Mouse (Mus musculus) natural killer cell, adult 2 months (primary cell): ENCODE measurements around the gene Gnptg.
"Not testable (repeated sequence)": the region's sequence is repeated elsewhere in the genome, so short reads cannot be mapped to it uniquely, and the experiment has no call there.

Source experiments
- DNase-seq, 2 experiments: peaks; one replicate each; pipeline ENCODE4 v3.0.0; 2022; ENCODE audit warnings: low spot score in 2 of 2

Gene Gnptg

GRCm38 (mm10) chr17:25243131-25243780 lies 3.3 kb upstream of the Gnptg start:
- no peak for DNase-seq

DNA sequence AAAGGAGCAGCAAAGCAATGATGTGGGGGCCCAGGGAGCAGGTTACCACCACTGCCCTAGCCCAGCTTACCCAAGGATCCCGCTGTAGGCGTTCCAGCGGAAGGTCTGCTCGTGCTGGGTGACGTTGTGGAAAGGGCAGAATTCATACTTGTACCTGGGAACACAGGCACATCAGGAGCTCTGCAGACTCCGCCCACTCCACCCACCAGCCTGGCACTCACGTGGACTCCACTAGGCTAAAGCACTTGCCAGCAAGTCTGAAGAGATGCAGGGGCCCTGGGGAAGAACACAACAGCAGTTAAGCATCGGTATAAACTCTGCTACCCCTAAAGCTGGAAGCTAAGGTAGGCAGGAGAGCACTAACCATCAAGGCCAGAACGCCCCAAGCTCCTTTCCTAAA lies 4.3 kb downstream of the Gnptg start:
- no peak for DNase-seq

DNA sequence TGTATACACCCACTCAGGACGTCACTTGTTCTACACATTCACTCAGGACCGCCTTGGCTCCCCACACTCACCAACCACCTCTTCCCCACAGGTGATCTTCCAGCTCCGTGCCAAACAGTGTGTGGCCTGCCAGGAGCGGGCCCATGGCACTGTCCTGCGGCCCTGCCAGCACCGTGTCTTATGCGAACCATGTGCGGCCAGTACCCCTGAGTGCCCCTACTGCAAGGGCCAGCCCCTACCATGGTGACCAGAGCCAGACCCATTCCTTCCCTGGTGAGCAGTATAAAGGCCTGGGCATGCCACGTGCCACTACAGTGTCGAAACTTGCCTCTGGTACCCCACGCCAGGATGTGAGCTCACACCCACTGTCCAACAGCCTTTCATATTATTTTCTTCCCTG lies 8.3 kb downstream of the Gnptg start:
- not testable (repeated sequence) for DNase-seq

- DNase-seq = no peak
Measured at GRCm38 (mm10) chr17:25230700-25231099, 9.2 kb downstream of the Gnptg start.

DNA sequence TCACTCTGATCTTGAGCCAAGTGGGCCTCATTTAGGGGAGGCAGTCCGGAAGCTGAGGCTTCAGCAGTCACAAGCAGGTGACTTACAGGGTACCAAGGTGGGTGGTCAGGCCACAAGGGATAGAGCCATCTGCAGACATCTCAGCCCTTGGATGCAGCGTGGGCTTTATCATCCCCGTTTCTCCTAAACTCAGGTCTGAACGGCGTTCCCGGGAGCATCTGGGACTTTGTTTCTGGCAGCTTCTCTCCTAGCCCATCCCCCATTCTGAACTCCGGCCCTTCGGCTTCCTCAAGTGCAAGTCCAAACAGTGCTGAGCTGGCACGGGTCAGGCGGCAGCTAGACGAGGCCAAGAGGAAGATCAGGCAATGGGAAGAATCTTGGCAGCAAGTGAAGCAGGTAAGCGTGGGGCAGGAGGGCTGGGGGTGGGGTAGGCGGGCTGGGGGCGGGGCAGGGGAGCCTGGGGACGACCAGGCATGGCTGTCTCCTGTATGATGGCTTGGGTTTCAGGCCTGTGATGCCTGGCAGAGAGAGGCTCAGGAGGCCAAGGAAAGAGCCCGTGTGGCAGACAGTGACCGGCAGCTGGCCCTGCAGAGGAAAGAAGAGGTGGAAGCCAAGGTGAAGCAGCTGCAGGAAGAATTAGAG lies 9.8 kb downstream of the Gnptg start:
- DNase-seq = not testable (repeated sequence)

- no peak for DNase-seq
Measured at GRCm38 (mm10) chr17:25227991-25228390, 11.9 kb downstream of the Gnptg start.

DNA sequence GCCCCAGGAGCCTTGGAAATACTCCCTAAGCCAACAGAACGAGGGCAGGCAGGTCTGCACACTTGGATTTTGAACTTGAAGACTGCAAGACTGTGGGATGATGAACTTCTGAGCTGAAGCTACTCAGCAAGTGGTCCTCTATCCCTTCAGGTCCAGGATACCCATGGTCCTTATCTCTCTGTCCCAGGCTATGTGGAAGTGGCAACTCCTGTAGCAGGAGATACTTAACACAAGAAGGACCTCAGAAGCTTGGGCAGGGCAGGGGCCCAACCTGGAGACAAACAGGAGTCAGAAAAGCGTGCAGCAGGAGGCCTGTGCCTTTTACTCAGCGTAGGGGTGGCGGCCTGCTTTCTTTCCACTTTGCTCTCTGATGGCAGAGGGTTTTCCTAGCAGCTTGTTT lies 14.3 kb downstream of the Gnptg start:
- DNase-seq = no peak

DNA sequence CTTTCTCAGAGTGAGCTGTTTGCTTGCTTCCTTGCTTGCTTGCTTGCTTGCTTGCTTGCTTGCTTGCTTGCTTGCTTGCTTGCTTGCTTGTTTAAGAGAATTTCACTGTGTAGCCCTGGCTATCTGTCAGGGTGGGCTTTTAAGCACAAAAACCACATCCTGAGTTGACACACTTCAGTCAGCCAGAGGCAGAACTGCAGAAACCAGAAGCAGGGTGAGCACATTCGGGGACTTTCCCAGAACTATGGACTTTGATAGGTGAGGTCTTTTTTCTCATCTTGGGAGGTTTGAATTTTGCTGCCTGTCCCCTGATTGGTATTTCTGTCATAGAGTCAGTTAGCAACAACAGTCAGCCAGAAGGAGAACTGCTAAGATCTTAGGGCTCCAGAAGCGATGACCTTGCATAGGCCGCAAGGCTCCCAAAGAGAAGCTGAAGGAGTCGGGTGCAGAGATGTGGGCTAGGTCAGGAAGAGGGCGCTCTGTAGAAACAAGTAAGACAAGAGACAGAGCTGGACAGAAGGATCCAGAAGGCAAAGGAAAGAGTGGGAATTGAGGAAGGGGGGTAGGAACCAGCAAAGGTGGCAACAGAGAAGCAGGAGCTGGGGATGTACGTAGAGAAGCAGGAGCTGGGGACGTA lies 15.2 kb downstream of the Gnptg start:
- peak; percentile 80 to 87 for DNase-seq

DNA sequence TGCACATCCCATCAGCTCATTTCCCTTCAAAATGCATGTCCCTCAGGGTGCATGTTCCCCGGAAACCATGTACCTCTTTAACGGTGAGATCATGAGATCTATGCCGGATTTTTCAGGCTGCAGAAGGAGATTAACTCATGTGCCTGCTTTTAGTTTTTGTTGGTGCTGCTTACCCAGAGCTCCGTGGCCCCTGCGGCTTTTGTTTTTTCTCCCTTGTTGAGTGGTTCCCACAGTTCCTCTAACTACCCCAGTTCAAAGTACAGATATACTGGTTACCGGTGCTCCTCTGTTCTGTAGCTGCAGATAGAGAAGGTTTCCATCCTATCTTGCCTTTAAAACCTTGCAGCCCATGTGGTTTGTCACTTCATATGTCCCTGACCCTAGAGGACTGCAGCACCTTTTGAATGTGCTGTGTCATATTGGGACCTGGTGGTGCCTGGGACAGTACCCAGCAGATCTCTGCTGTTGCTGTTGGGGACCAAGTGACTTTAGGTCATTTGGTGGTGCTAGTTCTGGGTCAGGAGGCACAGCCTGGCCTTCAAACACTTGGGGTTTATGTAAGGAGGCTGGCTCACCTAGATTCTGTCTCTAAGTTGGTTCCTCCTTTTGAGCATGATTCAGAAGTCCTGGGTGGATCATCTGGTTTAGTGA lies 16.8 kb downstream of the Gnptg start:
- peak in 1 of 2 experiments; percentile 32 for DNase-seq

GRCm38 (mm10) chr17:25222504-25222940 lies 17.4 kb downstream of the Gnptg start:
- peak; percentile 26 to 30 for DNase-seq

GRCm38 (mm10) chr17:25221821-25222503 lies 18.0 kb downstream of the Gnptg start:
- peak; percentile 73 to 78 for DNase-seq

DNA sequence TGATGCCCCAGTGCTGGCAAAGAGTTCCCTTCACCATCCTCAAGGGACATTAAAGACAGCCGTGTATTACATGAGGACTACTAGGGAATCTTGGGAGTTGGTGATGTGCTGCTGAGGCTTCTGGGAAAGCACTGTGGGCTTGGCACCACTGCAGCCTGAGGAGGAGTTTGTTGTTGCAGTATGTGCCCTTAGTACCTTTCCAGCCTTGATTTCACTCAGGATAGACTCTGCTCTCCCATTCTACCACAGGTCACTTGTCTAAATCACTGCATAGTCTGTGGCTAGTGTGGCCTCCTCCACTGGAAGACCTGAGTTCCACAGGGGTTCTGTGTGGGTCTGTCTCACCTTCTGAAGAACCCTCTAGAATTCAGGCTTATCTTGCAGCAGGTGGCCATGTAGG lies 19.2 kb downstream of the Gnptg start:
- DNase-seq = no peak

DNA sequence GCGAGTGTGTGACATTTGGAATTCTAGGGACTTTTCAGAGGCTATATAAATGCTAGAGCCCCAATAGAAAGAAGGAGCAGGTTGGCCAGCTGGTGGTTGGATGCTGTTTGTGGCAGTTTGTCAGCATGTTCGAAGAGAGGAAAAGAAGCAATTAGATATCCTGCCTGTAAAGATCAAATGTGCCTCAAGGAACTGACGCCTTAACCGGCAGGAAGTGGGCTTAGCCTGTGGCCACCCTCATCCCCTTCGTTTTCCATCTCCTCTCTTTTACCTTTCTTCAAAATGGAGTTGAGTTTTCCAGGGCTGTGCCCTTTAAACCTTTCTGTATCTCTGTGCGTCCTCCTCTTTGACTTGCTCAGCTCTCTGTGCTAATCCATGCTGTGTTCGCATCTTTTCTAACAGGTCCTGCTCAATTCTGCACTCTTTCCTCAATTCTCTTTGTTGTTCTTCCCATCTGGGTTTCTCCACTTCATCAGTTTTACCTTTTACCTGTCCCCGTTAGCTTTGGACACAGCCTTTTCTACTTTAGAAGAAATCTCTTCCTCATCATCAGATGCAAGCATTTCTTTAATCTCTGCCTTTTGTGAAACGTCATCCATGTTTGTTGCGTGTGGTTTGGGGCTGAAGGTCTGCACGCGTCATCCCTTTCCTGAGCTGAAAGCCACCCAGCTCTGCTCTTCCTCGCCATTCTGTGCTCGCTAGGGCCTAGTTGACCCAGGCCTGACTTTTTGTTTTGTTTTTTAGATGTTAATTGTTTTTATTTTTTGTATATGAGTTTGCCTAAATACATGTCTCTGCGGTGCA lies 20.2 kb downstream of the Gnptg start:
- no peak for DNase-seq

- no peak for DNase-seq
Measured at GRCm38 (mm10) chr17:25218967-25219366, 21.0 kb downstream of the Gnptg start.

DNA sequence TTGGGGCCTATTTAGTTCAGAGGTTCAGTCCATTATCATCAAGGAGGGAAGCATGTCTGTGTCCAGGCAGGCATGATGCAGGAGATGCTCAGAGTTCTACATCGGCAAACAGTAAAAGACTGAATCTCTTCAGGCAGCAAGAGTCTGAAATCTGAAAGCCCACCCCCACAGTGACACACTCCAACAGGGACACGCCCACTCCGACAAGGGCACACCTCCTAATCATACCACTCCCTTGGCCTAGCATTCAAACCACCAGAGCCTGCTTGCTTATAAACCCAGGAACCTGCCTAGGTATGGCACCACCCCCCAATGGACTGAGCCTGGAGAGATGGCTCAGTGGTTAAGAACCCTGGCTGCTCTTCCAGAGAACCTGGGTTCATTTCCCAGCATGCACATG lies 24.5 kb downstream of the Gnptg start:
- no peak for DNase-seq

DNA sequence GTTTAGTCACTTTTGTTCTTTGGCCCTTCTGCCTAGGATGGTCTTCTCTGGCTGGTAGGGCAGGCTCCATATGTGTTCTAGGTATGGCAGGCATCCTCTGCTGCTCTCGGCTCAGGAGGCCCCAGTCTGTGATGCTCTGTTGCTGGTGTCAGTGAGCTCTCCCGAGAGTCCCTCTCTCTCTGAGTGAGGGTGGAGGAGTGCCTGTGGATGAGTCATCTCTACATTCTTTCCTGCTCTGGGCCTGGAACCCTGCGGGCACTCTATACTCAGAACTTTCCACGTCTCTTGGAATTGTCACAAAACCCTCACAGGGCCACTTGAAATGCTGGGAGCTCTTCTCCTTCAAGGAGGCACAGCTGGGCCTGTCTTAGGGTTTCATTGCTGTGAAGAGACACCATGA lies 28.2 kb downstream of the Gnptg start:
- no peak for DNase-seq

DNA sequence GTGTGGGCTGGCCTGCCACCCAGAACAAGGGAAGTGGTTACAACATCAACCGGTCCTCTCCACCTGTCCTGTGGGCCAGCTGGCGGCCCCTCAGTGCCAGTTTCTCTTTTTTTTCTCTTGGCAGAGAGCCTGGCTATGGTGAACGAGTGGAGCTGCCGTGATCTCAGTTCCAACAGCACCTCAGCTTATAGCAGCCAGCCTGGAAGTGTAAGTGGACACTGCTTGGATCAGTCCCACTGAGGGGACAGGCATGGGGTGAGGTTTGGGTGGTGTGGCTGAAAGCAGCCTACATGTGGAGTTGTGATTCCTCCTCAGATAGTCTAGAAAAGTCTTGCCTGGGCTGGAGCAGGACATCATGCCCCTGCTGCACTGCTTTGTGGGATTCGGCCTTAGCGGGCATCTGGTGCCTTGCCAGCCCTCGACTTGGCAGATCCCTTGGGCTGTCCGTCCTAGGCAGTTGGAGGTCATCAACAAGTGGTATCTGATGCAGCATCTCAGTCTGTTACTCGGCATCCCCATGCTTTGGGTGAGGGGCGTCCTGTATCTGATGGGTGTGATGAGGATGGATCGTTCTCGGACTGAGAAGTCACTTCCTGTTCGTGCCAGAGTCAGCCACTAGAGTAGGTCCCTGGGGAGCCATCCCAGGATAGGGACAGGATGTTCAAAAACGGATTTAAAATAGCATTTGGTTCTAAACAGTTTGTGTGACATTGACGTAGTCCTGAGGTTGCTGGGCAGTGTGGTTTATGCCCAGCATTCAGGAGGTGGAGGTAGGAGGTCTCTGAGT lies 29.1 kb downstream of the Gnptg start:
- no peak for DNase-seq

DNA sequence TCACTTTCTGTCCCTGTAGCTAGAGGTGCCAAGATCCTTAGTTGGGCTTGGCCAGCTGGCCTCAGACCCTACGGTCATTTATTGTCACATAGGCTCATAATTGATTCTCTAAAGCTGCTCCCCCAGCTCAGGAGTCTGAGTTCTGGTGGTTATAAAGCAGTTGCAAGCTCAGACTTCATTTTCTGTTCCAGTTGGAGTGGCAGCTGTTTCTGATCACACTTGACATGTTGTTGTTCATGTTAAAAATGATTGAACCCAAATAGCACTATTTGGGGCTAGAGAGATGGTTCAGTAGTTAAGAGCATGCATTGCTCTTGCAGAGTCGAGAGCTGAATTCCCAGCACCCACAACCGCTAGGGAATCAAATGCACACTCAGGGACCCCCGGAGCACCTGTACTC lies 29.9 kb downstream of the Gnptg start:
- DNase-seq = no peak

GRCm38 (mm10) chr17:25202401-25202800 lies 37.5 kb downstream of the Gnptg start:
- no peak for DNase-seq

GRCm38 (mm10) chr17:25189091-25189490 lies 50.8 kb downstream of the Gnptg start:
- no peak for DNase-seq
